Mouse (Mus musculus): Measurements from ENCODE around the gene Runx3. TPM values are rescaled to one million over a fixed set of nuclear protein-coding genes. Genes with fewer than 3 reads are reported as not detected.

Gene Runx3
- polyA plus RNA-seq, 1 experiment from 2014 or later, result 2.4 TPM

DNA sequence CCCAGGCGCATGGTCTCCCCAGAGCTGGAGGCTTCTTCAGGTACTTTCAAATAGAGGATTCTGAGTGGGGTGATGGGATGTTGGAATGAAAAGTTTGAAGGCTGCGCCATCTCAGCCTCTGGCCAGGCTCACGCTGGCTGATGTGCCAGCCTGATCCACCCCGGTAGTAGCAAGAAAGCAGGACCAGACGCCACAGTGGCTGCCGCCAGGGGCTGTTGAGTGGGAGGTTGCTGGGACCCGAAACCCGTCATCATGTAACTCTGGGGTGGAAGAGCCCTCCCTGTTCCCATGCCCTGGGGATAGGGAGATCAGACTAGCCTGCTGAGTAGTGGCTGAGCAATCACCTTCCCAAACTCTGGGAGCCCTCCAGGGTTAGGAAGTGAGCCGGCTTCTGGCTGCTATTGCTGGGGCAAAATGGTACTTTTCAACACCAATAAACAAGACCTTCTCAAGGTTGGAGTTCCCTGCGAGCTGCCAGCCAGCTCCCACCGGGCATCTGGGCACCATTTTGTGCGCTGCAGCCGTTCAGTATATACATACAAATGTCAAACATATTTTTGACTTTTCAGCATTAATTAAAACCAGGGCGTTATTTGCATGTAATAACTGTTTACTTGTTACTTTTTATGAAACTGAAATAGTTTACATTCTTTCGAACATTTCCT lies 35.5 kb downstream of the Runx3 start:
- ATAC-seq (ENCODE audit: low read depth), result no peak
- H3K4me2 ChIP-seq (ENCODE audit: low read depth, low read length), result peak overlapping the region; percentile 67
- peak overlapping the region; percentile 11; the same call in 1 of the 2 replicates for H3K4me3 ChIP-seq (ENCODE audit: low read depth, low read length)

DNA sequence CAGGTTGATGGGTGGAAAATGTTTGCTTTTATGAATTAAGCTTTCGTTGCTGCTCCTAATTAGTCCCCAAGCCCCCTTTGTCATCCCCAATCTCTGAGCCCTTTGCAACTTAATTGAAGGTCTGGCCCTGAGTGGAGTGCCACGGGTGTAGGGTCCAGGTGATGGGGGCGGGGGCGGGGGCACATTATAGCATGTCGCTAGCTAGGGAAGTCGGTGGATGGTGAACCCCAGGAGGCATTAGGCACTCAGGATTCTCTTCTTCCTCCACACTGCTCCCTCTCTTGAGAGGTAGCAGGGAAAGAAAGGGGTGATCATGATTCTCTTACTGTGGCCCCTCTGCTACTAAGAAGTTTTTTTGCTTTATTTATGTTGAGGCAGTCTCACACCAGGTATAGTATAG lies 36.1 kb downstream of the Runx3 start:
- Histone ChIP-seq H3K4me1 (ENCODE audit: control insufficient read depth, insufficient read depth, low read length) (peaks cover 16% of the 10 kb centered on the region), H3K4me3 (ENCODE audit: low read depth, low read length) (no peak overlapping the region), H3K4me2 (ENCODE audit: low read depth, low read length) (peak overlapping the region; percentile 12; the same call in 1 of the 2 replicates)

More for the DNA sequence above, 35.5 kb downstream of the Runx3 start:
- Histone ChIP-seq H3K27me3 (replicated peaks; ENCODE audit: control insufficient read depth, insufficient read depth, low read length) (peaks cover 91% of the 10 kb centered on the region), H3K9me3 (ENCODE audit: control insufficient read depth, low read length) (no peaks in the 10 kb centered on the region), H3K9ac (ENCODE audit: low read depth, low read length) (no peak overlapping the region), H3K36me3 (ENCODE audit: control insufficient read depth, insufficient read depth, low read length) (no peaks in the 10 kb centered on the region), H3K4me1 (ENCODE audit: control insufficient read depth, insufficient read depth, low read length) (peaks cover 14% of the 10 kb centered on the region), H3K27ac (replicated peaks; ENCODE audit: low read depth, low read length) (no peak overlapping the region)
- DNase-seq (ENCODE audit: low spot score), result peak; percentile 48
- 10% methylated on average over 15 of the region's 15 CpGs for WGBS

DNA sequence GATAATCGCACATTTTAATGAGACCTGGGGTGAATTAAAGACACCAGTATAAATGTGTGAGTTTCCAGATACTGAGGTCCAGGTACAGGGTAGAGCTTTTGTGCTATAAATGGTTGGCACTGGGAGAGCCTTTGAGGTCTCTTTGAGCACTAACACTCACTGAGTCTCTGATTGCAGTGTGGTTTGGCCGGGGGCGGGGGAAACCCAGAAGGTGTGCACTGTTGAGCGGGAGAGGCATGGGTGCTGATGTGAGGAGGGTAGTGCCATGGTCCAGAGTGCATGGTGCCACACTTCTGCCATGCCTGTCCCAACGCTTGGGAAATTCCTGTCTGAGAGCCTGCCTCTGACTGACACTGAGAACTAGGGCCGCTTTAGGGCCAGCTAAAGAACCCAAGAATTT lies 36.9 kb downstream of the Runx3 start:
- no peak overlapping the region for H3K4me2 ChIP-seq (ENCODE audit: low read depth, low read length)
- no peak for DNase-seq (ENCODE audit: low spot score)
- no peaks in the 10 kb centered on the region for H3K9me3 ChIP-seq (ENCODE audit: control insufficient read depth, low read length)
- H3K27me3 ChIP-seq (replicated peaks; ENCODE audit: control insufficient read depth, insufficient read depth, low read length), result peaks cover 77% of the 10 kb centered on the region
- H3K4me1 ChIP-seq (ENCODE audit: control insufficient read depth, insufficient read depth, low read length), result peaks cover 20% of the 10 kb centered on the region
- 14% methylated on average over 6 of the region's 6 CpGs for WGBS
- no peak overlapping the region for H3K9ac ChIP-seq (ENCODE audit: low read depth, low read length)
- H3K36me3 ChIP-seq (ENCODE audit: control insufficient read depth, insufficient read depth, low read length), result no peaks in the 10 kb centered on the region
- H3K27ac ChIP-seq (replicated peaks; ENCODE audit: low read depth, low read length), result no peak overlapping the region
- ATAC-seq (ENCODE audit: low read depth), result no peak
- no peak overlapping the region for H3K4me3 ChIP-seq (ENCODE audit: low read depth, low read length)

More for the DNA sequence above, 36.1 kb downstream of the Runx3 start:
- DNase-seq (ENCODE audit: low spot score), result no peak
- WGBS, result 13% methylated on average over 6 of the region's 6 CpGs
- H3K27ac ChIP-seq (replicated peaks; ENCODE audit: low read depth, low read length), result no peak overlapping the region
- ATAC-seq (ENCODE audit: low read depth), result no peak
- H3K27me3 ChIP-seq (replicated peaks; ENCODE audit: control insufficient read depth, insufficient read depth, low read length), result peaks cover 85% of the 10 kb centered on the region
- no peak overlapping the region for H3K9ac ChIP-seq (ENCODE audit: low read depth, low read length)
- H3K36me3 ChIP-seq (ENCODE audit: control insufficient read depth, insufficient read depth, low read length), result no peaks in the 10 kb centered on the region
- H3K9me3 ChIP-seq (ENCODE audit: control insufficient read depth, low read length), result no peaks in the 10 kb centered on the region

DNA sequence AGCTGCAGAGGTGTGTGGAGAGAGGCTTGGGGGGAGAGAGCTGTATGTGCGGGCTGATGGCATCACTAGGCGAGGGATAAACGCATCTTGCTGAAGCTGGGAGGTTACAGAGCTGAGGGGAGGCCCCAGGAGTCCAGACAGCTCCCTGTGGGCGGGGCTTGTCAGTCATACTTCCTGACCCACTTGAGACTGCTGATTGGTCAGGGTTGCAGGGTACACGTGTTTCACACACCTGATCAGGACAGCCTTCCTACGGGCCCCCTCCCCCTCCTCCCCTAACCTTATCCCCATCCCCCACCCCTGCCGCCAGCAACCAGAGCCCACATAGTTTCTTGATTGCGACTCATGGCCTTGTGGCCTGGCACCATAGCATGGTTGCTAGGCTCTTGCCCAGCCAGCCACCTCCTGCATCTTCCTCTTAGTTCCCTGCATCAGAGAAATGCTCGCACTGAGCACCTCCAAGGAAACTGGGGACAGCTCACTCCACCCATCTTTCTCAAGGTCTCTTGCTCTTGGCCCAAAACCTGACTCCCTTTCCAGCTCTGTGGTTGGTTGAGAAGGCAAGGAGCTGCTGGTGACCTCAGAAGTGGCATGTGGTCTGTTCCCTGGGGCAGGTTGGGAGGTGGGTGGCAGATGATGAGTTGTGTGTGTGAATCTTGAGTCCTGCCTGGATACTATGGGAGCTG lies 38.4 kb downstream of the Runx3 start:
- H3K4me1 ChIP-seq (ENCODE audit: control insufficient read depth, insufficient read depth, low read length), result peaks cover 20% of the 10 kb centered on the region
- no peak overlapping the region for H3K27ac ChIP-seq (replicated peaks; ENCODE audit: low read depth, low read length)
- ATAC-seq (ENCODE audit: low read depth), result 0 out of 2 replicates have a peak, but pooled peaks have one; percentile 42
- 12% methylated on average over 8 of the region's 9 CpGs for WGBS
- H3K9me3 ChIP-seq (ENCODE audit: control insufficient read depth, low read length), result no peaks in the 10 kb centered on the region
- H3K36me3 ChIP-seq (ENCODE audit: control insufficient read depth, insufficient read depth, low read length), result no peaks in the 10 kb centered on the region
- H3K9ac ChIP-seq (ENCODE audit: low read depth, low read length), result no peak overlapping the region
- H3K4me2 ChIP-seq (ENCODE audit: low read depth, low read length), result no peak overlapping the region
- peaks cover 63% of the 10 kb centered on the region for H3K27me3 ChIP-seq (replicated peaks; ENCODE audit: control insufficient read depth, insufficient read depth, low read length)
- DNase-seq (ENCODE audit: low spot score), result no peak
- no peak overlapping the region for H3K4me3 ChIP-seq (ENCODE audit: low read depth, low read length)

DNA sequence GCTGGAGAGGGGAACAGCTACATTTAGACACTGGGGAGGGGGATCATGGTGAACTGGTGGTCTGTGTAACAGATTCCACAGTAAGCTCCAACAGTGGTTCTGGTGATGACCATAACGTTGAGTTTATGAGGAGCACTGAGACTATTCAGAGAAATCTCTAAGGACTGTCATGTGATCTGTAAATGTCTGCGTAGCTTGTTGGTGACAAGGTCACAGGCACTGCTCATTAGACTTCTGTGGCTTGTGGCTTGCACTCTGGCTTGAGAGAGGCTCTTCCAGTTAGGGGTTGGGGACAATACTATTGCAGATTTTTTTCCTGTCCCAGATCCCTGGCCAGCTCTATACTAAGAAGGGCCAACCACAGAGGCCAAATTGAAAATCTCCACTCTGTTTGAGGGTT lies 39.2 kb downstream of the Runx3 start:
- no peak overlapping the region for H3K9ac ChIP-seq (ENCODE audit: low read depth, low read length)
- ATAC-seq (ENCODE audit: low read depth) (no peak), DNase-seq (ENCODE audit: low spot score) (no peak)
- H3K27ac ChIP-seq (replicated peaks; ENCODE audit: low read depth, low read length), result no peak overlapping the region
- no peaks in the 10 kb centered on the region for H3K36me3 ChIP-seq (ENCODE audit: control insufficient read depth, insufficient read depth, low read length)
- WGBS, result 56% methylated on average over 2 of the region's 2 CpGs
- H3K4me1 ChIP-seq (ENCODE audit: control insufficient read depth, insufficient read depth, low read length), result peaks cover 20% of the 10 kb centered on the region
- H3K9me3 ChIP-seq (ENCODE audit: control insufficient read depth, low read length), result no peaks in the 10 kb centered on the region
- H3K4me2 ChIP-seq (ENCODE audit: low read depth, low read length), result no peak overlapping the region
- no peak overlapping the region for H3K4me3 ChIP-seq (ENCODE audit: low read depth, low read length)
- H3K27me3 ChIP-seq (replicated peaks; ENCODE audit: control insufficient read depth, insufficient read depth, low read length), result peaks cover 55% of the 10 kb centered on the region

DNA sequence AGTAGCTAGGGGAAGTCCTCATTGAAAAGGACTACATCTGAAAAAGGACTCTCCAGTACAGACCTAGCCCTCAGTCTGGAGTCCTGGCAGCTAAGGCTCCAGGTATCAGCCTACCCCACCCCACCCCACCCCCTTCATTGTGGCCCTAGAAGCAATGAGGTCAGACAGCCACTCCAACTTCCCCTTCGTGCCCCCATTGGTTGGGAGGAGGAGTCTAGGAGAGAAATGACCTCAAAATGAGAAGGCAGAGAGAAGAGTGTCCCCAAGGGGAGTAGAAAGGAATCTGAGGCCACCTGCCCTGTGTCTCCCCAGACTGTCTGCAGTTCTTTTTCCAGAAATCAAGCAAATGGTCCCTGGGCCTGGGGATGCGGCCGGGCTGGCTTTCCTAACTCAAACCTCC lies 39.7 kb downstream of the Runx3 start:
- 66% methylated on average over 3 of the region's 3 CpGs for WGBS
- Histone ChIP-seq H3K36me3 (ENCODE audit: control insufficient read depth, insufficient read depth, low read length) (no peaks in the 10 kb centered on the region), H3K4me1 (ENCODE audit: control insufficient read depth, insufficient read depth, low read length) (peaks cover 20% of the 10 kb centered on the region), H3K9ac (ENCODE audit: low read depth, low read length) (no peak overlapping the region), H3K4me3 (ENCODE audit: low read depth, low read length) (no peak overlapping the region), H3K27me3 (replicated peaks; ENCODE audit: control insufficient read depth, insufficient read depth, low read length) (peaks cover 50% of the 10 kb centered on the region), H3K27ac (replicated peaks; ENCODE audit: low read depth, low read length) (no peak overlapping the region), H3K4me2 (ENCODE audit: low read depth, low read length) (no peak overlapping the region), H3K9me3 (ENCODE audit: control insufficient read depth, low read length) (no peaks in the 10 kb centered on the region)
- ATAC-seq (ENCODE audit: low read depth), result no peak
- DNase-seq (ENCODE audit: low spot score), result no peak

DNA sequence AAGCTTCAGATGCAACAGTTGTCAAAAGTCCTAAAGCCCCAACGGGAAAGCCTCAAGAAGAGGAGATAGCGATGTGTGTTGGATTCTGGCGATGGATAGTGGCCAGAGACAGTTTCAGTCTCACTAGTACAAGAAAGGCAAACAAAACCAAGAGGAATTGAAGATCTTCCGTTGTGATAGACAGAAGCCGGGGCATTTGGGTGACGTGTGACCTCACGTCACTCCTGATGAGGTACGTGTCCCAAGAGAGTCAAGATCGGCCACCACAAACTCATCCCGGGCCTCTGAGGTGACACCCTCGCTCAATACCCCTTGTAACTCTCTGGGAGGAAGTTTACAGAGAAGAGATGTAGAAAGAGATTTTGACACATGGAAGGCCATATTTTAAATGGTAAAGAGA lies 41.0 kb downstream of the Runx3 start:
- H3K9me3 ChIP-seq (ENCODE audit: control insufficient read depth, low read length), result no peaks in the 10 kb centered on the region
- H3K4me1 ChIP-seq (ENCODE audit: control insufficient read depth, insufficient read depth, low read length), result peaks cover 27% of the 10 kb centered on the region
- H3K9ac ChIP-seq (ENCODE audit: low read depth, low read length), result no peak overlapping the region
- H3K36me3 ChIP-seq (ENCODE audit: control insufficient read depth, insufficient read depth, low read length), result no peaks in the 10 kb centered on the region
- H3K4me2 ChIP-seq (ENCODE audit: low read depth, low read length), result no peak overlapping the region
- no peak overlapping the region for H3K4me3 ChIP-seq (ENCODE audit: low read depth, low read length)
- DNase-seq (ENCODE audit: low spot score), result no peak
- peaks cover 44% of the 10 kb centered on the region for H3K27me3 ChIP-seq (replicated peaks; ENCODE audit: control insufficient read depth, insufficient read depth, low read length)
- no peak overlapping the region for H3K27ac ChIP-seq (replicated peaks; ENCODE audit: low read depth, low read length)
- ATAC-seq (ENCODE audit: low read depth), result no peak
- 84% methylated on average over 11 of the region's 11 CpGs for WGBS

DNA sequence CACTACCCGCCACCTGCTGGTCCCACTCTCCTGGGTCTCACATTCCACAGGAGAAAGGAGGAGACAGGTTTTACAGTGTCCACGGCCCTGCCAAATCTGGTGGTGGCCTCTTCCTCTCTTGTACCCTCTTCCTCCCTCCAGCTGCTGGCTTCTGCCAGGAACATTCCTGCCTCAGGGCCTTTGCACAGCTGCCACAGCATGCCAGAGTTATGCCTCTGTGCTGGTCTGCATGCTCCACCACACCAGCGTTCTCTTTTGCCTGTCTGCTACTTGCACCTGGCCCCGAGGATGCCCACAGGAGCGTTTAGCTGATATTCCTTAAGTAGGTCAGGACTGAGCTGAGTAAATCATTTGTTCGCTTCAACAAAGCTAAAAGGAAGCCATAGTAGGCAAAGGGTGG lies 45.3 kb downstream of the Runx3 start:
- ATAC-seq (ENCODE audit: low read depth), result no peak
- WGBS, result 47% methylated on average over 6 of the region's 6 CpGs
- Histone ChIP-seq H3K27me3 (replicated peaks; ENCODE audit: control insufficient read depth, insufficient read depth, low read length) (peaks cover 32% of the 10 kb centered on the region), H3K4me2 (ENCODE audit: low read depth, low read length) (no peak overlapping the region), H3K4me3 (ENCODE audit: low read depth, low read length) (no peak overlapping the region), H3K9me3 (ENCODE audit: control insufficient read depth, low read length) (no peaks in the 10 kb centered on the region), H3K4me1 (ENCODE audit: control insufficient read depth, insufficient read depth, low read length) (peaks cover 35% of the 10 kb centered on the region), H3K27ac (replicated peaks; ENCODE audit: low read depth, low read length) (0 out of 2 replicates have a peak overlapping the region, but pooled peaks have one; percentile 15), H3K36me3 (ENCODE audit: control insufficient read depth, insufficient read depth, low read length) (no peaks in the 10 kb centered on the region), H3K9ac (ENCODE audit: low read depth, low read length) (no peak overlapping the region)
- no peak for DNase-seq (ENCODE audit: low spot score)

Measured in embryonic facial prominence, embryonic 14.5 days (tissue).